Mouse (Mus musculus) hindbrain, embryonic 11.5 days (tissue): ENCODE measurements around the gene Hist1h2ae. TPM values are rescaled to one million over a fixed set of nuclear protein-coding genes. Genes with fewer than 3 reads are reported as not detected.
A peak's percentile ranks its signal among the peaks of the same experiment; 100 is the strongest.

Experiments used
- ATAC-seq: fragments of 200-750 bp; cut with Nextera tagmentation; 2 replicates; pipeline ENCODE4 v1.8.0; 2017; ENCODE audit warnings: mild to moderate bottlenecking, moderate TSS enrichment, moderate library complexity; ENCODE audit not compliant: low FRiP score
- DNase-seq: peaks from one replicate; pipeline ENCODE4 v3.0.0-alpha.2; 2015; ENCODE audit warnings: low spot score
- H3K27ac ChIP-seq: fragments of 300-500 bp; sonication (generic); 2 replicates; pipeline ENCODE4 v1.5.1; 2014; ENCODE audit warnings: mild to moderate bottlenecking, low read depth, low read length
- H3K27me3 ChIP-seq: fragments of 300-500 bp; sonication (generic); 2 replicates; pipeline ENCODE4 v1.6.1; 2014; ENCODE audit warnings: mild to moderate bottlenecking, low read length, moderate library complexity, mixed read lengths; ENCODE audit not compliant: control insufficient read depth, insufficient read depth
- H3K36me3 ChIP-seq: fragments of 300-500 bp; sonication (generic); 2 replicates; pipeline ENCODE4 v1.6.1; 2014; ENCODE audit warnings: mild to moderate bottlenecking, low read length, moderate library complexity, mixed read lengths; ENCODE audit not compliant: control insufficient read depth, insufficient read depth
- H3K4me1 ChIP-seq: fragments of 300-500 bp; sonication (generic); replicated peaks from 2 replicates; pipeline ENCODE4 v1.6.1; 2014; ENCODE audit warnings: low read length, mixed read lengths; ENCODE audit not compliant: control insufficient read depth, insufficient read depth
- H3K4me2 ChIP-seq: fragments of 300-500 bp; sonication (generic); replicated peaks from 2 replicates; pipeline ENCODE4 v1.6.1; 2014; ENCODE audit warnings: mild to moderate bottlenecking, low read depth, low read length
- H3K4me3 ChIP-seq: fragments of 300-500 bp; sonication (generic); 2 replicates; pipeline ENCODE4 v1.5.1; 2014; ENCODE audit warnings: low read depth, low read length
- H3K9ac ChIP-seq: fragments of 300-500 bp; sonication (generic); 2 replicates; pipeline ENCODE4 v1.6.1; 2014; ENCODE audit warnings: low read depth, low read length
- H3K9me3 ChIP-seq: fragments of 300-500 bp; sonication (generic); 2 replicates; pipeline ENCODE4 v1.6.1; 2016; ENCODE audit warnings: low read length; ENCODE audit not compliant: control insufficient read depth
- WGBS: fragments of 180-500 bp; shearing (Covaris S2); extraction: QIAGEN DNeasy Blood & Tissue Kit; methylation state at CpG from one replicate; pipeline ENCODE4 v1.1.7; 2014; 5-methylcytosine and 5-hydroxymethylcytosine counted together
- polyA plus RNA-seq: library from polyadenylated mRNA; unstranded; fragments of >200 nt; fragmentation: Nextera tagmentation; extraction: Ambion mirVana; gene quantifications from 2 replicates; pipeline ENCODE4 v1.2.1, GENCODE M21; 2014

Gene Hist1h2ae
- polyA plus RNA-seq, 1 experiment from 2014 or later: 82.9 TPM

GRCm38 (mm10) chr13:23532262-23533075, 38.6 kb downstream of the Hist1h2ae start:
- H3K4me2 ChIP-seq: peak overlapping the region; percentile 67
- H3K4me3 ChIP-seq: peak overlapping the region; percentile 63
- ATAC-seq (no peak), DNase-seq (peak; percentile 50)
- H3K36me3 ChIP-seq: no peaks in the 10 kb centered on the region
- no peaks in the 10 kb centered on the region for H3K27me3 ChIP-seq
- 26% methylated on average over 9 of the region's 9 CpGs for WGBS
- peaks cover 8% of the 10 kb centered on the region for H3K4me1 ChIP-seq
- H3K9me3 ChIP-seq: no peaks in the 10 kb centered on the region
- H3K27ac ChIP-seq: peak overlapping the region; percentile 92
- peak overlapping the region; percentile 60 for H3K9ac ChIP-seq

- under 1% methylated on average over 56 of the region's 70 CpGs for WGBS
- Histone ChIP-seq H3K27me3 (no peaks in the 10 kb centered on the region), H3K4me3 (peak within 1 kb of the TSS; percentile 63), H3K27ac (peak within 1 kb of the TSS; percentile 92), H3K4me1 (peaks cover 6% of the 10 kb centered on the region), H3K4me2 (peak within 1 kb of the TSS; percentile 67), H3K9me3 (no peaks in the 10 kb centered on the region), H3K9ac (peak within 1 kb of the TSS; percentile 86), H3K36me3 (no peaks in the 10 kb centered on the region)
- ATAC-seq (peak; percentile 76), DNase-seq (peak; percentile 98)
Measured at GRCm38 (mm10) chr13:23530901-23531875, 39.8 kb downstream of the Hist1h2ae start, which contains the start of gene Hist1h4h. Gene Hist1h4h (plus strand): TSS chr13:23531050.

- peaks cover 6% of the 10 kb centered on the region for H3K4me1 ChIP-seq
- H3K36me3 ChIP-seq: no peaks in the 10 kb centered on the region
- peak overlapping the region; percentile 36 for H3K4me2 ChIP-seq
- H3K27ac ChIP-seq: peak overlapping the region; percentile 92
- H3K9ac ChIP-seq: peak overlapping the region; percentile 86
- no peaks in the 10 kb centered on the region for H3K9me3 ChIP-seq
- H3K27me3 ChIP-seq: no peaks in the 10 kb centered on the region
- ATAC-seq (no peak), DNase-seq (peak; percentile 72)
- WGBS: under 1% methylated on average over 20 of the region's 20 CpGs
- H3K4me3 ChIP-seq: peak overlapping the region; percentile 63
Measured at GRCm38 (mm10) chr13:23530181-23530900, 40.7 kb downstream of the Hist1h2ae start.

GRCm38 (mm10) chr13:23529480-23530165, 41.4 kb downstream of the Hist1h2ae start:
- Histone ChIP-seq H3K9ac (peak overlapping the region; percentile 86), H3K4me2 (peak overlapping the region; percentile 36), H3K4me3 (peak overlapping the region; percentile 63), H3K4me1 (peaks cover 6% of the 10 kb centered on the region), H3K27me3 (no peaks in the 10 kb centered on the region), H3K36me3 (no peaks in the 10 kb centered on the region), H3K27ac (peak overlapping the region; percentile 92; the same call in 1 of the 2 replicates), H3K9me3 (no peaks in the 10 kb centered on the region)
- WGBS: 34% methylated on average over 2 of the region's 2 CpGs
- ATAC-seq (no peak), DNase-seq (peak; percentile 28)

GRCm38 (mm10) chr13:23529005-23529404, 42.0 kb downstream of the Hist1h2ae start:
- ATAC-seq: no peak
- Histone ChIP-seq H3K4me3 (no peak overlapping the region), H3K9ac (no peak overlapping the region), H3K4me1 (peaks cover 4% of the 10 kb centered on the region), H3K9me3 (no peaks in the 10 kb centered on the region), H3K4me2 (0 out of 2 replicates have a peak overlapping the region, but pooled peaks have one; percentile 6), H3K27me3 (no peaks in the 10 kb centered on the region), H3K27ac (no peak overlapping the region), H3K36me3 (no peaks in the 10 kb centered on the region)
- peak; percentile 33 for DNase-seq
- 79% methylated on average over 5 of the region's 5 CpGs for WGBS

- ATAC-seq (peak; percentile 48; the same call in 1 of the 2 replicates), DNase-seq (peak; percentile 97)
- H3K27ac ChIP-seq: no peak overlapping the region
- no peaks in the 10 kb centered on the region for H3K27me3 ChIP-seq
- H3K4me1 ChIP-seq: no peaks in the 10 kb centered on the region; the same call in 1 of the 2 replicates
- H3K4me3 ChIP-seq: peak overlapping the region; percentile 32
- no peaks in the 10 kb centered on the region for H3K9me3 ChIP-seq
- H3K4me2 ChIP-seq: peak overlapping the region; percentile 37
- H3K9ac ChIP-seq: peak overlapping the region; percentile 58
- H3K36me3 ChIP-seq: no peaks in the 10 kb centered on the region
- WGBS: under 1% methylated on average over 17 of the region's 17 CpGs
Measured at GRCm38 (mm10) chr13:23526312-23526711, 44.7 kb downstream of the Hist1h2ae start.

- Histone ChIP-seq H3K9ac (no peak overlapping the region), H3K27me3 (no peaks in the 10 kb centered on the region), H3K27ac (no peak overlapping the region), H3K9me3 (no peaks in the 10 kb centered on the region), H3K4me3 (peak overlapping the region; percentile 32), H3K36me3 (no peaks in the 10 kb centered on the region), H3K4me1 (no peaks in the 10 kb centered on the region; the same call in 1 of the 2 replicates), H3K4me2 (peak overlapping the region; percentile 20)
- ATAC-seq: no peak
- 2% methylated on average over 10 of the region's 10 CpGs for WGBS
- peak; percentile 74 for DNase-seq
Measured at GRCm38 (mm10) chr13:23525901-23526300, 45.1 kb downstream of the Hist1h2ae start.
